Mouse (Mus musculus) testis, postnatal 10 days (tissue): Measurements from ENCODE around the gene Gm13285.
"Not testable (repeated sequence)": the region's sequence is repeated elsewhere in the genome, so short reads cannot be mapped to it uniquely, and the experiment has no call there.

ENCODE experiments used
- DNase-seq: peaks from one replicate; pipeline ENCODE4 v3.0.0; 2021; ENCODE audit warnings: low spot score

Gm13285 gene

GRCm38 (mm10) chr4:88799365-88799764 lies at the start of gene Gm13285:
Gene Gm13285, plus strand, starts transcription at chr4:88799665.
- DNase-seq: not testable (repeated sequence)

DNA sequence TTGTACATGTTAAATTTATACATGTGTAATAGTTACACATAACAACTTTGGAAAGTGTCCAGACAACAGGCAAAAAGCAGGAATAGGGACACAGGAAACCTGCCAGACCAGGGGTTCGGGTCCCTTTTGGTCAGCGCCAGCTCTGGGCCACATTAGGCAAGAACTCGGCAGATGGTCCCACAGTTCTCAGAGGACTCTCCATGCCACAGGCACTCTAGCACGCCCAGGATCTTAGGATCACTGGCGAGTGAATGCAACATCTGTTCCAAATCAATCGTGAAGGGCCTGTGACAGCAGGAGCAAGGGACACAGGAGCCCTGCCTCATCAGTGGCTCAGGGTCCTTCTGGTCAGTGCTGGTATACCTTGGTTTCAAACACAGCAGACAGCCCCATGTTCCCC lies 49.5 kb upstream of the Gm13285 start:
- no peak for DNase-seq

GRCm38 (mm10) chr4:88754818-88755340 lies 44.6 kb upstream of the Gm13285 start, which contains the start of gene Gm13271:
Gene Gm13271, plus strand, starts transcription at chr4:88754868.
- DNase-seq: peak; percentile 80

DNA sequence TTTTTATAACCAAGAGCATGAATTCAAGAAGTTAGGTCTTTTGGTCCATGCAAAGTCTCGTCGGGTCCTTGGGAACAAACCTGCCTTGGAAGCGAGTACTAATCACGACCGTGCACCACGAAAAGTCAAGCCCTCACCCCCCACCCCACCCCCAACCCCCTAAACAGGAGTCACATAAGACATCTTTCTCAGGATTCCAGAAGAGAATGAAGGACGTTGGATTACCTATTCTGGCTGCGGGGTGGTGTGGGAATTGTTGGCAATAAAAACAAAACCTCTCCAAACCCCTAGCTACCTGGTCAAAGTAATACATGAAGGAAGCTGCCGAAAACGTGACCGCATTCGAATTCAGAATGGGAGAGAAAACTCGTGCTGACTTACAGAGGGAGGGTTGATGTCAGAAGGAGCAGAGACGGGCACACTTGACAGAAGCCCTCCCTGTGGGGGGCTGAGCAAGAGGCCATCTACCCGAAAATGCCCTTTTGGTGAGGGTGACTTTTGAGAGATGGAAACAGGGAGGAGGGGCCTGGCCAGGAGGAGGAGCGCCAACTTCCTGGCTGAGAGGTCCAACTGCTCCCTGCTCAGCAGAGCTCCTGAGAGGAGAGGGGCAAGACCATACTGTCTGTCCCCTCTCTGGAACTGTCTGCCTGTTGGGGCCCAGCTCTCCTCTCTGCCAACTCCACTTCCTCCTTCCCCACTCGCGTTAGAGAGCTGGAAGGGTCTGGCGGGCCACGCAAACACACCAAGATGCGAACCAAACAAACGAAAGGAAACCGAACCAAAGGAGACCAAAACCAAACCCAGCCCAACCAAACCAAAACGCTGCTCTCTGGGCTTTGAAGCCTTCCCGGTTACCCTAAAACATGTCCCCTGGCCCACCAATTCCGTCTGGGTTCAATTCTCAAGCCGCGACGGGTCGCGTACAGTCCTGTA lies 42.6 kb upstream of the Gm13285 start:
- DNase-seq: not testable (repeated sequence)

GRCm38 (mm10) chr4:88757628-88758031 lies 41.8 kb upstream of the Gm13285 start:
- peak; percentile 88 for DNase-seq

GRCm38 (mm10) chr4:88758751-88759150 lies 40.7 kb upstream of the Gm13285 start:
- not testable (repeated sequence) for DNase-seq

- peak; percentile 56 for DNase-seq
These were observed 39.7 kb upstream of the Gm13285 start, which contains the start of gene Gm13283 for GRCm38 (mm10) chr4:88759610-88760268. Gene Gm13283, plus strand, starts transcription at chr4:88760119.

DNA sequence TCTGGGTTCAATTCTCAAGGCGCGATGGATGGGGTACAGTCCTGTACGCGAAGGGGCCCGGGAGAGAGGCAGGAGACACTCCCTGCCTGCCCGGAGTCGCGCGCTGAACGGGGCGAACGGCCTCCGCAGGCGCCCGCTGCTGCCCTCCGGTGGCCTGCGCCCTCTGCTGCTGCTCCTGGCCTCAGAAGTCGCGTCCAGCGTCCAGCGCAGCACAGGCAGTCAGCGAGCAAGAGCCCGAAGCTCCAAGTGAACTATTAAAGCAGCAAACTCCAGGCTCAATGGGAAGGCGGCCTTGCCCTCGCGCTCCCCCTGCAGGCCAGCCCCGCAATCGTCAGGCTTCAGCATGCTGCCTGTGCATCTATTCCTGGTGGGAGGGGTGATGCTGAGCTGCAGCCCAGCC lies 39.0 kb upstream of the Gm13285 start:
- peak; percentile 74 for DNase-seq

GRCm38 (mm10) chr4:88761776-88762175 lies 37.7 kb upstream of the Gm13285 start:
- DNase-seq: peak; percentile 86

DNA sequence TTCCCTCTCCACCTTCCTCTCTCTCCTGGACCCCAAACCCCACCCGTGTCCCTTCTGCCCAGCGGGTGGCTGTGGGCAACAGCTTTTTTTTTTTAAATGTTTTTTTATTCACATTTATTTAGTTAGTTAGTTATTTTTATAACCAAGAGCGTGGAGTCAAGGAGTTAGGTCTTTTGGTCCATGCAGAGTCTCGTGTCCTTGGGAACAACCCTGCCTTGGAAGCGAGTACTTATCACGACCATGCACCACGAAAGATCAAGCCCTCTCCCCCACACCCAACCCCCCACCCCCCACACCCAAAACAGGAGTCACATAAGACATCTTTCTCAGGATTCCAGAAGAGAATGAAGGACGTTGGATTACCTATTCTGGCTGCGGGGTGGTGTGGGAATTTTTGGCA lies 37.1 kb upstream of the Gm13285 start:
- not testable (repeated sequence) for DNase-seq

- DNase-seq: not testable (repeated sequence)
These were observed 36.0 kb upstream of the Gm13285 start for GRCm38 (mm10) chr4:88763384-88764018.

DNA sequence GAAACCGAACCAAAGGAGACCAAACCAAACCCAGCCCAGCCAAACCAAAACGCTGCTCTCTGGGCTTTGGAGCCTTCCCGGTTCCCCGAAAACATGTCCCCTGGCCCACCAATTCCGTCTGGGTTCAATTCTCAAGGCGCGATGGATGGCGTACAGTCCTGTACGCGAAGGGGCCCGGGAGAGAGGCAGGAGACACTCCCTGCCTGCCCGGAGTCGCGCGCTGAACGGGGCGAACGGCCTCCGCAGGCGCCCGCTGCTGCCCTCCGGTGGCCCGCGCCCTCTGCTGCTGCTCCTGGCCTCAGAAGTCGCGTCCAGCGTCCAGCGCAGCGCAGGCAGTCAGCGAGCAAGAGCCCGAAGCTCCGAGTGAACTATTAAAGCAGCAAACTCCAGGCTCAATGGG lies 25.9 kb upstream of the Gm13285 start, which contains the start of gene Gm13290:
Gene Gm13290 (plus strand): TSS at position 301 of the 400 bp plus-strand sequence.
- DNase-seq: not testable (repeated sequence)

GRCm38 (mm10) chr4:88776622-88777021 lies 22.8 kb upstream of the Gm13285 start, which contains the start of gene Gm13289:
Gene Gm13289, plus strand, starts transcription at chr4:88776922.
- not testable (repeated sequence) for DNase-seq

DNA sequence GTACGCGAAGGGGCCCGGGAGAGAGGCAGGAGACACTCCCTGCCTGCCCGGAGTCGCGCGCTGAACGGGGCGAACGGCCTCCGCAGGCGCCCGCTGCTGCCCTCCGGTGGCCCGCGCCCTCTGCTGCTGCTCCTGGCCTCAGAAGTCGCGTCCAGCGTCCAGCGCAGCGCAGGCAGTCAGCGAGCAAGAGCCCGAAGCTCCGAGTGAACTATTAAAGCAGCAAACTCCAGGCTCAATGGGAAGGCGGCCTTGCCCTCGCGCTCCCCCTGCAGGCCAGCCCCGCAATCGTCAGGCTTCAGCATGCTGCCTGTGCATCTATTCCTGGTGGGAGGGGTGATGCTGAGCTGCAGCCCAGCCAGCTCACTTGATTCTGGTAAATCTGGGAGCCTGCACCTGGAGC lies 19.9 kb upstream of the Gm13285 start, which contains the start of gene Gm13272:
Gene Gm13272 (plus strand): TSS at position 301 of the 400 bp plus-strand sequence.
- DNase-seq: not testable (repeated sequence)

DNA sequence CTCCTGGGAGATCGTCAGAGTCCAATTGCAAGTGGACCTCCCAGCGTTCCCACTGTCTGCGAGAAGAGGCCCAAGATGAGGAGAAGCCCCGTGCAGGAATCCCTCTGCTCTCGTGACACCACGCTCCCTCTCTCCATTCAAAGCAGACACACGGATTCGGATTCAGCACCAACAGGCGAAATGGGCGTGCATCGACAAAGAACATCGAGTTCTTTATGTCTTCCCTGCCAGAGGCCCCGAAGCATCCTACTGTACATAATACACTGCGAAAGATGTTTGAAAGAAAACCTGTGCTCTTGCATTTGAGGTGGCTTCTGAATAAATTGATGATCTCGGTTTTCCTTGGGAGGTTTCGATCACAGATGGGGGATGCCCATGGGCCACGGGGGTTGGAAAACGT lies 19.1 kb upstream of the Gm13285 start:
- DNase-seq: not testable (repeated sequence)

DNA sequence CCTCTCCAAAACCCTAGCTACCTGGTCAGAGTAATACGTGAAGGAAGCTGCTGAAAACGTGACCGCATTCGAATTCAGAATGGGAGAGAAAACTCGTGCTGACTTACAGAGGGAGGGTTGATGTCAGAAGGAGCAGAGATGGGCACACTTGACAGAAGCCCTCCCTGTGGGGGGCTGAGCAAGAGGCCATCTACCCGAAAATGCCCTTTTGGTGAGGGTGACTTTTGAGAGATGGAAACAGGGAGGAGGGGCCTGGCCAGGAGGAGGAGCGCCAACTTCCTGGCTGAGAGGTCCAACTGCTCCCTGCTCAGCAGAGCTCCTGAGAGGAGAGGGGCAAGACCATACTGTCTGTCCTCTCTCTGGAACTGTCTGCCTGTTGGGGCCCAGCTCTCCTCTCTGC lies 17.6 kb upstream of the Gm13285 start, which contains the start of gene Ifnz:
Gene Ifnz (plus strand): TSS at position 301 of the 400 bp plus-strand sequence.
- not testable (repeated sequence) for DNase-seq

GRCm38 (mm10) chr4:88782335-88782734 lies 17.1 kb upstream of the Gm13285 start:
- not testable (repeated sequence) for DNase-seq

DNA sequence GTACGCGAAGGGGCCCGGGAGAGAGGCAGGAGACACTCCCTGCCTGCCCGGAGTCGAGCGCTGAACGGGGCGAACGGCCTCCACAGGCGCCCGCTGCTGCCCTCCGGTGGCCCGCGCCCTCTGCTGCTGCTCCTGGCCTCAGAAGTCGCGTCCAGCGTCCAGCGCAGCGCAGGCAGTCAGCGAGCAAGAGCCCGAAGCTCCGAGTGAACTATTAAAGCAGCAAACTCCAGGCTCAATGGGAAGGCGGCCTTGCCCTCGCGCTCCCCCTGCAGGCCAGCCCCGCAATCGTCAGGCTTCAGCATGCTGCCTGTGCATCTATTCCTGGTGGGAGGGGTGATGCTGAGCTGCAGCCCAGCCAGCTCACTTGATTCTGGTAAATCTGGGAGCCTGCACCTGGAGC lies 14.1 kb upstream of the Gm13285 start, which contains the start of gene Gm13276:
Gene Gm13276 (plus strand): TSS at position 301 of the 400 bp plus-strand sequence.
- not testable (repeated sequence) for DNase-seq

DNA sequence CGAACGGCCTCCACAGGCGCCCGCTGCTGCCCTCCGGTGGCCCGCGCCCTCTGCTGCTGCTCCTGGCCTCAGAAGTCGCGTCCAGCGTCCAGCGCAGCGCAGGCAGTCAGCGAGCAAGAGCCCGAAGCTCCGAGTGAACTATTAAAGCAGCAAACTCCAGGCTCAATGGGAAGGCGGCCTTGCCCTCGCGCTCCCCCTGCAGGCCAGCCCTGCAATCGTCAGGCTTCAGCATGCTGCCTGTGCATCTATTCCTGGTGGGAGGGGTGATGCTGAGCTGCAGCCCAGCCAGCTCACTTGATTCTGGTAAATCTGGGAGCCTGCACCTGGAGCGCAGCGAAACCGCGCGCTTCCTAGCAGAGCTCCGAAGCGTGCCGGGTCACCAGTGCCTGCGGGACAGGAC lies 11.1 kb upstream of the Gm13285 start, which contains the start of gene Gm13277:
Gene Gm13277 (plus strand): TSS at position 231 of the 400 bp plus-strand sequence.
- peak; percentile 54 for DNase-seq

DNA sequence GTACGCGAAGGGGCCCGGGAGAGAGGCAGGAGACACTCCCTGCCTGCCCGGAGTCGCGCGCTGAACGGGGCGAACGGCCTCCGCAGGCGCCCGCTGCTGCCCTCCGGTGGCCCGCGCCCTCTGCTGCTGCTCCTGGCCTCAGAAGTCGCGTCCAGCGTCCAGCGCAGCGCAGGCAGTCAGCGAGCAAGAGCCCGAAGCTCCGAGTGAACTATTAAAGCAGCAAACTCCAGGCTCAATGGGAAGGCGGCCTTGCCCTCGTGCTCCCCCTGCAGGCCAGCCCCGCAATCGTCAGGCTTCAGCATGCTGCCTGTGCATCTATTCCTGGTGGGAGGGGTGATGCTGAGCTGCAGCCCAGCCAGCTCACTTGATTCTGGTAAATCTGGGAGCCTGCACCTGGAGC lies 8.2 kb upstream of the Gm13285 start, which contains the start of gene Gm13278:
Gene Gm13278 (plus strand): TSS at position 301 of the 400 bp plus-strand sequence.
- DNase-seq: not testable (repeated sequence)
